Mouse (Mus musculus) intestine, embryonic 16.5 days (tissue): Measurements from ENCODE around the gene Gpr21. TPM values are rescaled to one million over a fixed set of nuclear protein-coding genes. Genes with fewer than 3 reads are reported as not detected.
A peak's percentile ranks its signal among the peaks of the same experiment; 100 is the strongest.

Experiments used
- ATAC-seq: fragments of 200-750 bp; cut with Nextera tagmentation; 2 replicates; pipeline ENCODE4 v1.8.0; 2017; ENCODE audit warnings: moderate TSS enrichment, moderate library complexity
- H3K27ac ChIP-seq: fragments of 300-500 bp; sonication (generic); 2 replicates; pipeline ENCODE4 v1.5.1; 2014; ENCODE audit warnings: mild to moderate bottlenecking, low read length
- H3K27me3 ChIP-seq: fragments of 300-500 bp; sonication (generic); replicated peaks from 2 replicates; pipeline ENCODE4 v1.6.1; 2014; ENCODE audit warnings: low read length, control low read depth, mixed read lengths; ENCODE audit not compliant: control insufficient read depth, insufficient read depth
- H3K36me3 ChIP-seq: fragments of 300-500 bp; sonication (generic); 2 replicates; pipeline ENCODE4 v1.6.1; 2014; ENCODE audit warnings: low read length, control low read depth; ENCODE audit not compliant: control insufficient read depth, insufficient read depth
- H3K4me1 ChIP-seq: fragments of 300-500 bp; sonication (generic); 2 replicates; pipeline ENCODE4 v1.6.1; 2014; ENCODE audit warnings: low read length, control low read depth, mixed read lengths; ENCODE audit not compliant: control insufficient read depth, insufficient read depth
- H3K4me2 ChIP-seq: fragments of 300-500 bp; sonication (generic); 2 replicates; pipeline ENCODE4 v1.6.1; 2014; ENCODE audit warnings: low read depth, low read length, control low read depth
- H3K4me3 ChIP-seq: fragments of 300-500 bp; sonication (generic); 2 replicates; pipeline ENCODE4 v1.5.1; 2014; ENCODE audit warnings: mild to moderate bottlenecking, low read length
- H3K9ac ChIP-seq: fragments of 300-500 bp; sonication (generic); 2 replicates; pipeline ENCODE4 v1.6.1; 2014; ENCODE audit warnings: low read depth, low read length
- H3K9me3 ChIP-seq: fragments of 300-500 bp; sonication (generic); 2 replicates; pipeline ENCODE4 v1.6.1; 2016; ENCODE audit warnings: low read length, control low read depth; ENCODE audit not compliant: control insufficient read depth
- WGBS: fragments of 180-500 bp; shearing (Covaris S2); extraction: QIAGEN DNeasy Blood & Tissue Kit; methylation state at CpG from one replicate; pipeline ENCODE4 v1.1.7; 2014; 5-methylcytosine and 5-hydroxymethylcytosine counted together
- polyA plus RNA-seq: library from polyadenylated mRNA; unstranded; fragments of >200 nt; fragmentation: Nextera tagmentation; extraction: Ambion mirVana; gene quantifications from 2 replicates; pipeline ENCODE4 v1.2.1, GENCODE M21; 2015

The Gpr21 gene
- polyA plus RNA-seq, 1 experiment from 2014 or later, result 0.46 TPM

DNA sequence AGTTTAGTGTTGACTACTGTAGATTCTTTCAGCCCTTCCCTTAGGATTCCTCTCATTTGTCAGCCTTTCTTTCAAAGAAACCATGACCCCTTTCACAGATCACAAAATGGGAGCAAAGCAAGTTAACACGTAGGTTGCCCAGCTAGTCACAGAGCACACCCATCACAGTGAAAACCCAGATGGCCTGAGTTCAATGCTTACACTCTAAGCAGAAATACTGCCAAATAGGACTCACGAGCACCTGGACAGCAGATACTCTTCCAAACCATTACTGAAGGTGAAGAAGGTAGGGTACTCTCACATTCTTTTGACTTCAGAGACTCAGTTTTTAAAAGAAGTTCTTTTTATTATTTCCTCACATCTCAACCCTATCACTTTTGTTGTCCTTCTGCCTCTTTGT is 40.2 kb downstream of the Gpr21 start:
- H3K27ac ChIP-seq, result no peak overlapping the region
- no peaks in the 10 kb centered on the region for H3K27me3 ChIP-seq
- H3K4me2 ChIP-seq, result no peak overlapping the region
- no peaks in the 10 kb centered on the region; the same call in 1 of the 2 replicates for H3K9me3 ChIP-seq
- peaks cover 18% of the 10 kb centered on the region for H3K36me3 ChIP-seq
- no peaks in the 10 kb centered on the region for H3K4me1 ChIP-seq
- no peak for ATAC-seq
- H3K4me3 ChIP-seq, result no peak overlapping the region
- 72% methylated on average over 2 of the region's 2 CpGs for WGBS
- no peak overlapping the region for H3K9ac ChIP-seq

GRCm38 (mm10) chr2:37565579-37565978 is 49.4 kb downstream of the Gpr21 start:
- Histone ChIP-seq H3K9me3 (no peaks in the 10 kb centered on the region), H3K27ac (no peak overlapping the region), H3K9ac (no peak overlapping the region), H3K27me3 (no peaks in the 10 kb centered on the region), H3K36me3 (peaks cover 25% of the 10 kb centered on the region), H3K4me3 (no peak overlapping the region), H3K4me2 (no peak overlapping the region), H3K4me1 (peaks cover 4% of the 10 kb centered on the region; the same call in 1 of the 2 replicates)
- ATAC-seq, result 0 out of 2 replicates have a peak, but pooled peaks have one; percentile 7
- 53% methylated on average over 2 of the region's 2 CpGs for WGBS

DNA sequence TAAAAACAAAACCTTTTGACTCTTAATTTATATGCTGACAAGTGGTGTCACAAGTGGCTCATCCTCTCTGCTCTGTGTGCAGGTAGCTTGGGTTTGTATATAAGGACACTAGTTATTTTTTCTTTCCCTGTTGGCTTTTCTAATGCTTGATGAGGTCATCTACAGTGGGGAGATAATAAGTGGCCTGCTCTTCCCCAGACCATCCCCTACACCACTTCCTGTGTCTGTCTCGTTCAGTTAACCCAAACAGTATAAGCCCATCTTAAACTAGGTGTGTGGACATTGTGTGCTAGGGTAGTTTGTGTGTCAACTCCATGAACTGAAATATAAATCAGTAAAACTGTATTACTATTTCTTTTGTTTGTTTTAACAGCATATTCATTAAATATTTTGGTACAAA is 49.9 kb downstream of the Gpr21 start:
- Histone ChIP-seq H3K4me2 (no peak overlapping the region), H3K27me3 (no peaks in the 10 kb centered on the region), H3K4me3 (no peak overlapping the region), H3K9me3 (no peaks in the 10 kb centered on the region), H3K4me1 (peaks cover 4% of the 10 kb centered on the region; the same call in 1 of the 2 replicates), H3K27ac (no peak overlapping the region), H3K36me3 (peaks cover 22% of the 10 kb centered on the region), H3K9ac (no peak overlapping the region)
- 46% methylated on average over 1 of the region's 1 CpGs for WGBS
- ATAC-seq, result no peak

- Histone ChIP-seq H3K36me3 (peaks cover 5% of the 10 kb centered on the region; the same call in 1 of the 2 replicates), H3K27ac (no peak overlapping the region), H3K4me3 (no peak overlapping the region), H3K4me1 (peaks cover 4% of the 10 kb centered on the region; the same call in 1 of the 2 replicates), H3K4me2 (no peak overlapping the region), H3K27me3 (no peaks in the 10 kb centered on the region), H3K9me3 (no peaks in the 10 kb centered on the region), H3K9ac (no peak overlapping the region)
- 55% methylated on average over 5 of the region's 5 CpGs for WGBS
- ATAC-seq, result peak; percentile 82
Observed at GRCm38 (mm10) chr2:37569888-37570287, 53.8 kb downstream of the Gpr21 start.

Other genes with a start within 250 kb of the Gpr21 start
- gene Olfr368, start 189.8 kb upstream of the Gpr21 start, polyA plus RNA-seq, result not detected in 2 replicates
- 30.1 and 30.6 TPM in 2 replicates for gene Pdcl, start 157.0 kb upstream of the Gpr21 start, polyA plus RNA-seq
- gene Rc3h2, start 93.4 kb upstream of the Gpr21 start, polyA plus RNA-seq, result 8.3 and 8.6 TPM in 2 replicates
- 4.2 and 4.5 TPM in 2 replicates for gene Zbtb26, start 73.2 kb upstream of the Gpr21 start, polyA plus RNA-seq
- 6.1 TPM in 2 replicates for gene Zbtb6, start 73.2 kb upstream of the Gpr21 start, polyA plus RNA-seq
- 23.3 and 27.2 TPM in 2 replicates for gene Rabgap1, start 73.1 kb upstream of the Gpr21 start, polyA plus RNA-seq
- gene Strbp, start 187.5 kb downstream of the Gpr21 start, polyA plus RNA-seq, result 27.5 and 28.3 TPM in 2 replicates